Mouse (Mus musculus): ENCODE data around the gene Rassf6.

GRCm38 (mm10) chr5:90579556-90579955 lies 60.9 kb downstream of the Rassf6 start:
- TF ChIP-seq USF1 (IDR thresholded peaks at IDR 0.05; ENCODE audit: low read depth), result no peak
- TF ChIP-seq CTCF (IDR thresholded peaks at IDR 0.05; ENCODE audit: control insufficient read depth, insufficient read depth, insufficient read length), result no peak
- no peak for TF ChIP-seq MAX (IDR thresholded peaks at IDR 0.05)
- no peak for TF ChIP-seq MYOD1 (IDR thresholded peaks at IDR 0.05; ENCODE audit: control insufficient read depth, insufficient read length, low read depth)

All from C2C12 (cell line).